Mouse (Mus musculus) induced T-regulatory cell, adult 2 months (primary cell): ENCODE results near the gene Adamtsl4.
"Not testable (repeated sequence)": the region's sequence is repeated elsewhere in the genome, so short reads cannot be mapped to it uniquely, and the experiment has no call there.

Source experiments
- DNase-seq: peaks from one replicate; pipeline ENCODE4 v3.0.0-alpha.2; 2012; ENCODE audit warnings: low read depth

The Adamtsl4 gene

DNA sequence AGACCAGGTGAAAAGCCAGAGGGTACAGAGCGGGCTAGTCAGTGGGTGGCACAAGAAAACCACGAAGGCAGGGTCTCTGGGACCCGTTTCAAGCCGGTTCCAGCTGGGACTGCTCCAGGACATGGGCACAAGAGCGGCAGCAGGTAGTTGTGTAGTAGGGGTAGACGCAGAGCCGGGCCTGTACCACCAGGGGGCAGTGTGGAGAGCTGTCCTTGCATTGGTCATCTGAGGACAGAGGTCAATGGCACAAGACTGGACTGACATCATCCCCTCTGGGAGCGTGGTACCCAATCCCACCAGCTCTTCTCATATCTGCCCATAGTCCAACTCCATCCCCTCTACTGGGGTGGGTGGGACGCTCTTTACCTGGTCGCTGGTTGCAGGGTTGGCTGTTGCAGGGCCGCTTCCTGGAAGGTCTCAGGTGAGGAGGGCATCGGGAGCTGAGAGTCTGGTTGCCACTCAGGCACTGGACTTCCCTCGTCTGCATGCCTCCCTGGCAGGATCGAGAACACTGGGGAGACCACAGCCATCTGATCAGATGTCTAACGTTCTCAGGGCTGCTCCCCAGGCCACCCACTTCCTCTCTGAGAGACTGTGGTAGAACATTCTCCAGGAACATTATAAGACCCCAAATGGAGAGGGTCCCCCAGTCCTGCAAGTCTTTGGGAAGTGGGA is 10.8 kb downstream of the Adamtsl4 start:
- DNase-seq, result peak; percentile 76

DNA sequence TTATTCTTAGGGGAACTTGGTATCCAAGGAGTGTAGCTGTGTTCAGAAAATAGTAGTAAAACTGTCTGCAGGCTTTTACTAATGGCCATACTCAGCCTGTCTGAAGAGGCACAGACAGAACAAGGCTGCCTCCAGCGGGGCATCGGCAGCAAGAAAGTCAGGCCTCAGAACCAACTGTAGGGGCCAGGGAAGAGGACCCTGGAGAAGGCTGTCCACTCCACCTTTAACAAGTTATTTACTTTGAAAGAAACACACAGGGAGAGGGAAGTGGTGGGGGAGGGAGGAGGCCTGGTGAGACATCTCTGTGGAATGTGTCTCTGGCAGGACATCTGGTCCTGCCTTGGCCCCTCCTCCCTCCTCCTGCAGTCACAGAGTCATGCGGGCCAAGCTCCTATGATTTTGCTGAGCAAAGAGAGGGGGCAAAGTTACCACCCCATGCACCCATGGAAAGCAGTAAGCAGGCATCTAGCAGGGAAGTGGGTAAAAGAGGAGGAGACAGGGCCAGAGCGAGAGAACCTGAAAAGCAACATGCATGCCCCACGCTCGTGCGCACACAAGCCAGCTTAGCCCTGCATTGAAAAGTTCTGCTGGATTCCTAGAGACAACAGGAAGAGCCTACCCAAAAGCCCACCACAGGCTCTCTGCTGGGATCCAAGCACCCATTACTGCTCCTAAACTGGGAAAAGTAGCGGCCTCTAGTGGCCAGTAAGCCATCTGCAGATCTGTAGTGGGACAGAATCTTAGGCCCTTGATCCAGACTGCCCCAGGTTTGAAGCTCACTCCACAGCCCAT is 12.2 kb downstream of the Adamtsl4 start:
- DNase-seq, result peak; percentile 85

DNA sequence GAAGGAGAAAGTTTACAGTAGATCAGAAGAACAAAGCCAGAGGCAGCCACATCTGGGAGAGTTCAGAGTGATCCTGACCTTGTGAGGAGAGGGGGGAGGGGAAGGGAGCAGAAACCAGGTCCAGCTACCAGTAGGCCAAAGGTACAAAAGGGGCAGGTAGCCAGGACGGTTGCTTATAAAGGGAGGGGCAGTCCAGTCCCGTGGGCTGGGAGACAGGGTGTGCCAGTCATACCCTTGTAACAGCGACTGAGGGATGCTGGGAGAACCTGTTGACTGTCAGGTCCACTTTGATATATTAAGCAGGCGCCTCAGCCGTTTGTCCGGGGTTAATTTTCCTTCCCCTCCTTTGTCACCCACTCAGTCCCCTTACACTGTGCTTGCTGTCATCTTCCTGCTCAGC is 12.9 kb downstream of the Adamtsl4 start:
- peak; percentile 72 for DNase-seq

DNA sequence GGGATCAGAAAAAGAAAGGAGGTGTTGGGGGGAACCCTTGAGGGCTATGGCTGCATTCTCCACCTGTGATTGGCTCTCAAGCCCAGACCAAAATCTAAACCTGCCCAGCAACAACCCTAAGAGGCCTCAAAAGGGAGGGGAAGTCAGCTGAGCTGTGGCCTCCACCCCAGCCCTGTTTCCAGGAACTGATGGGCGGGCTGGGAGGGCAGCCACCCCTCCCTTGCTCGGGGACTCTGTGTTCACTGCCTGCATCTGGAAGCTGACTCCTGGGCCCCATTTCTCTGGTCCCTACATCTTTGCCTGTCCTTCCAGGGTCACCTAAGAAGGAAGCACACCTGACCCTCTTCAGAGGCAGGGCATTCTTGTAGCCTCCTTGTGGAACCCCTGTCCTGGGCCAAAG is 13.5 kb downstream of the Adamtsl4 start:
- DNase-seq, result peak; percentile 96

DNA sequence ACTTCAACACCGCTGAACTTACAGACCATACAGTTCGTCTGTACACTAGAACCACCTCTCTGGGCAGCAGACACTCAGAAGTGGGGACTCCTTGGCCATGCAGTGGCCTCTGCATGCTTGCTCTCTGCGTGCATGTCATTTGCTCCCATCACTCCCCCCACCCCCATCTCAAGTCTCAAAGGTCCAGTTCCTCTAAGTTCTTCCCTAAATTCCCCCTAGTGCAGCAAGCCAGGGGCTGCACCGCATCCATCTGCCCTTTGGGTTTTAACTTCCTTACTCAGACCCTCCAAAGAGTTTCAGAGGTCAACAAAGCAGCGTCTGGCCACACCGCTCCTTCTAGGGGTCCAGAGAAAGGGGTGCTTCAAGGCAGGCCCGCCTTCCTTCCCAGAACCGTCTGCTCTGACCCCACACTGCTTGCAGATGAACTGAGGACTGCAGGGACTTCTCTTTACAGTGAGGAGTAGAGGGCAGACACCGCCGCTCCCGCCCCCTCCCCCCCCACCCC is 14.0 kb downstream of the Adamtsl4 start:
- no peak for DNase-seq

DNA sequence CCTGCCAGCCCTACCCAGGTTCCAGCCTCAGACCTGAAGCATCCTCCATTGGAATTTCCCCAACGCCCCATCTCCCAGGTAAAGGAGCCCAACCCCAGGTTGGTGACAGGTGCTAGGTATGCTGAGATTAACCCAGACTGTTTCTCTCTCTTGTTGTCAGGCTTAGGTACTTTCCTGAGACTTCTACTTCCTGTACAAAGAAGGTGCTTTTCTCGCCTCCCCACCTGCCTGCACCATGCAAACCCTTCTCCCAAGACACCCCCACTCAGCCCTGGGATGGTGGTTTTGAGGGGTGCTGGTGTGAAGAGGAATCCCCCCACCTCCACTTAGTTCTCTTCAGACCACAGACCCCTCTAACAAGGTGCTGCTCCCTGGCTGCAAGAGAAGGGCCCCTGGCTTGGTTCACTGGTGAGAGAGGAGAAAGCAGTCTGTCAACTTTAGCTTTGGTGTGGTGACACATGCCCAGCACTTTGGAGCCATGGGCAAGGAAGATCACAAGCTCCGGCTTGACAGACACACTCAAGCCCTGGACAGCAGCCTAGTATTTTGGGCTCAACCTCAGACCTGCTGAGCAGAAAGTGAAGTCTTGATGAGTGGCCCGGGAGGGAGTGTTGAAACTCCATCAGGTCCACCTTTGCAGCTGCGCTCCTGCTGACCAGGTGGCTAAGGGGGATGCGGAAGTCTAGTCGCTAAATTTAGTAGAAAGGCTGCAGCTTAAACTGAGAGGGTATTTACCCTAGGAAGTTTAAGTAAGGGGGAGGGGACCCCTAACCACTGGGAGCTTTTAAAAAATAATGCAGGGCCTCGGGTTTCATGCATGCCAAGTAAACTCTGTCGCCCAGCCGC is 14.6 kb downstream of the Adamtsl4 start:
- peak; percentile 93 for DNase-seq

DNA sequence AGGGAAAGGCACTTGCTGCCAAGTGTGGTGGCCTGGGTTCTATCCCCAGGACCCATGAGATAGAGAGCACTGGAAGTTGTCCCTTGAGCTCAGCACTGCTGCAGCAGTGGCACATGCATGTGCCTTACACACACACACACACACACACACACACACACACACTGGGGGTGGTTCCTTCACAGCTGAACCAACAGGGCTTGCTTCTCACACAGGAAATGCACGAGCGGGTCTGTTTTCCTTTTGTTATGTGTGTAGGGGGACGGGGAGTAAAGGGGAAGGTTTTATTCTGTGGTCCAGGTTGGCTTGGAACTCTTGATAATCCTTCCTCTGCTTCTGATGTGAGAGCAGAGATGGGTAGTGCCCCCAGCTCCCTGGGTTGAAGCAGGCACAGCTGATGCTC is 15.3 kb downstream of the Adamtsl4 start:
- peak; percentile 90 for DNase-seq

DNA sequence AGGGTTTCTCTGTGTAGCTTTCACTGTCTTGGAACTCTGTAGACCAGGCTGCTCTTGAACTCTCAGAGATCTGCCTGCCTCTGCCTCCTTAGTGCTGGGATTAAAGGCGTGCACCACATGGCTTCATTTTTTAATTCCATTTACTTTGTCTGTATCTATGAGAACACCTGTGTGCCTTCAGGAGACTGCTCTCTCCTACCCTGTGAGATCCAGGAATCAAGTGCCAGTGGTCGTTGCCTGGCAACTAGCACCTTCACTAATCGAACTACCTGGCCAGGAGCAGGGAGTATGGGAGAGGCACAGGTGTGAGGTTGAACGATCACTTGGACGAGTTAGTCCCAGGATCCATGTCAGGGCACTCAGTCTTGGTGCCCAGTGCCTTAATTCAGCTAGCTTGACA is 16.5 kb downstream of the Adamtsl4 start:
- DNase-seq, result no peak

DNA sequence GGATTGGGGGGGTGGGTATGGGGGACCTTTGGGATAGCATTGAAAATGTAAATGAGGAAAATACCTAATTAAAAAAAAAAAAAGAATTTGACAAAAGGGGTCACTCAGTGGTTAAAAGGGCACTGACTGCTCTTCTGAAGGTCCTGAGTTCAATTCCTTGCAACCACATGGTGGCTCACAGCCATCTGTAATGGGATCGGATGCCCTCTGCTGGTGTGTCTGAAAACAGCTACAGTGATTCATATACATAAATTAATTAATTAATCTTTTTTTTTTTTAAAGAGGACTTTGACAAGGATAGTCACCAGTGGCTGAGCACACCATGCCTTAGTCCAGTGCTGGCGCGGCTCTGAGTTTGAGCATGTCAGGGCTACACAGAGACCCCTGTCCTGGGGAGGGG is 17.3 kb downstream of the Adamtsl4 start:
- DNase-seq, result not testable (repeated sequence)

DNA sequence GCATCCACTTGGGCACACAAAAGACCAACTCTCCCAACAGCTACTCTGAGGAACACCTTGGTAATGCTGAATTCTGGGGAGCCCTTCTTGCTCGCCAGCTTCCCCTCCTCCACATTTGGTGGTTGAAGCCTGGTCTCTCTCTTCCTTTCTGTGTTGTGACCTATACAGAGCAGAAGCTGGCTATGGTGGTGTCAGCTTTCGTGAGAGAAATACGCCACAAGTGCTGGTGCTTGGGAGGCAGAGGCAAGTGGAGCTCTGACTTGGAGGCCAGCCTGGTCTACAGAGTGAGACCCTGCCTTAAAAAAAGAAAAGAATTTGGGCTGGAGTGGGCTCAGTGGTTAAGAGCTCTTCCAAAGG is 18.4 kb downstream of the Adamtsl4 start:
- DNase-seq, result no peak

DNA sequence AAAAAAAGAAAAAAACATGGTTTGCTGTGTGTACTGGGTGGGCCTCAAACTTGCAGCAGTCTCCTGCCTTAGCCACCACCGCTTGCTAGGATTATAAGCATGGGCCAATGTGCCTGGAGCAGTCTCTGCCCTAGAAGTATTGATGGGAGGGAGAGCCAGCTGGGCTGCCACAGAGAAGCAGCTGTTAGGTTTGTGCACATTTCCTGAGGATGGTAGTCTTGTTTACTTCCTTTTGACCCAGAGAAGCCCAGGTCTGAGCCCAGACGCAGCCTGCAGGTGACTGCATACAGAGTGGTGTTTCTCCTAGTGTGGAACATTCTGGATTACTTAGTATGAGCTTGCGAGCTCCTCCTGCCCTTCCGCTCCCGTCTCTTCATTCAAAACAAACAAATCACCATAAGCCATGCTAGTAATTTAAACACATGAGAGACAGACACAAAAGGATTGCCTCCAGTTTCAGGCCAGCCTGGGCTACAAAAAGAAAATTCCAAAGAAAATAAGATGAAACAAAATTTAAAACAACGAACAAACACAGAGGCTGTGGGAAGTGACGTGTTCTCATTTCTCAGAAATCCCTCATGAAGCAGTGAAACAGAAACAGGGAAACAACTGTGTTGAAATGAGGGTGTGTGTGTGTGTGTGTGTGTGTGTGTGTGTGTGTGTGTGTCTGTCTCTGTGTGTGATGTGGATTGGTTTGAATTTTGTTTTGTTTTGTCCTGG is 19.0 kb downstream of the Adamtsl4 start:
- DNase-seq, result peak; percentile 89

DNA sequence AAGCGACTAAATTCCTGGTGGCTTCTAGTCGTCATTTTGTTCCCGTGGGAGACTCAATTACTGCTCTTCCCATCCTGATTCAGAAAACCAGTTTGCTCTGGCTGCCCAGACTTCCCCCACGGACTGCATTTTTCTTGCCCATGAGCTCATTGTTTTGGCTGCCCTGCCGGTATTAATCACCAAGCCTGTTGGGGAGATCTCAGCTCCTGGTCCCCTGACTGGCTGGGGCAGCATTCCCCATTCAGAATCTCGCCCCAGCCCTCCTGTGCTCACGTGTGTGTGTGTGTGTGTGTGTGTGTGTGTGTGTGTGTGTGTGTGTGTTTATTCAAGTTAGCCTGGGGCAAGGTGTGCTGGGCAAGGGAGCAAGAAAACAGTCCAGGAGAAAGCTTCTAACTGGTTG is 19.7 kb downstream of the Adamtsl4 start:
- DNase-seq, result peak; percentile 58

DNA sequence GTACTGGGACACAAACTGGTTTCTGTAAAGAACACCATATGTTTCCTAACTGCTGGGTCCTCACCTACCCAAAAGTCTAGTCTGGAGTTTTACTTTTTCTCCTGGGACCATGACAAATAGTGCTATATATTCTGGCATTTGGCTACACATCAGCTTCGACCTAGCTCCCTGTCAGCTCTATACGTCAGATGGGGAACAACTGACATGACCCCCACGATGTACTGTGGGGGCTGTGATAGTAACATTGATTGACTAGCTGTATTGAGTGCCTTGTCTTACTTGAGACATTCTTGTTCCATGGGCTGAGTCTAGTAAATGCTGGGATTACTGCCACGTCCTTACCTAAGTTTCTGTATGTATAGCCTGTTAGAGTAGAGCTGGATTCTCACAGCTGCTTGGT is 20.2 kb downstream of the Adamtsl4 start:
- peak; percentile 53 for DNase-seq

DNA sequence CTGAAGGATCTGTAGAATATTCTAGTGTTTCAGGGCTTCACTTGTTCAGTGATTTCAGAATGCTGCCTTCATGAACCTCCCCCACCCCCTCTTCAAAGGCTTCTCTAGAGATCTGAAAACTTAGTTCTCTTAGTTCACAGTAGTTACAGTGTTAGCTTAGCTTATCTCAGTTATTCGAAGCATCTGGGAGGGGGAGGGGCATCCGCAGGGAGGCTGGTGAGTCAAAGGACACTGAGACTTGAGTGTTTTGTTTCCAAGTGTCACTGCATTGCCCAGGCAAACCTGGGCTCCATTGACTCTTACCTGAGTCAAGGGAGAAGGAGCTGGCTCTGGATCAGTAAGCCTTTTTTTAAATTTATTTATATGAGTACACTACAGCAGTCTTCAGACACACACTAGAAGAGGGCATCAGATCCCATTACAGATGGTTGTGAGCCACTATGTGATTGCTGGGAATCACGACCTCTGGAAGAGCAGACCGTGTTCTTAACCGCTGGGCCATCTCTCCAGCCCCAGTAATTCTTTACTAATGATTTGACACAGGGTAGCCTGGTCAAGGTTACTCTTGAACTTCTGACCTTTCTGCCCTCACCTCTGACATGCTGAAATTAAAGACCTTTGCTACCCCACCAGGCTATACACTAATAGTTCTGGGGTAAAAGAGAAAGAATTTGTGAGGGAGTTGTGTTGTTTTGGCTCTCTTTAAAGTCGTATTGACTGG is 21.4 kb downstream of the Adamtsl4 start:
- peak; percentile 91 for DNase-seq

DNA sequence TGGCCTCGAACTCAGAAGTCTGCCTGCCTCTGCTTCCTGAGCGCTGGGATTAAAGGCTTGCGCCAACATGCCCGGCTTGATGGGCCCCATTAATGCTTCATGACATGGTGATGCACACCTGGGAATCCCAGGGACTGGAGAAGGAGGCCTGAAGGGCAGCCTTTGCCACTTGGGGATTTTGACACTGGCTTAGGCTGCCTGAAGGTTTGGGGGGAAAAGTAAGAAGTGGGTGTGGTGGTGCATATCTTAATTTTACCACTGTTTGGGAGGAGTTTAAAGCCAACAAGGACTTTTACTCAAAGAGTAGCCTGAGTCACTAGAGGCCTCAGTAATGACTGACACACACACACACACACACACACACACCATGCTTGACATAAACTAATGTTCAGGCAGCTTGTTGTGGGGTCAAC is 22.8 kb downstream of the Adamtsl4 start:
- peak; percentile 58 for DNase-seq

DNA sequence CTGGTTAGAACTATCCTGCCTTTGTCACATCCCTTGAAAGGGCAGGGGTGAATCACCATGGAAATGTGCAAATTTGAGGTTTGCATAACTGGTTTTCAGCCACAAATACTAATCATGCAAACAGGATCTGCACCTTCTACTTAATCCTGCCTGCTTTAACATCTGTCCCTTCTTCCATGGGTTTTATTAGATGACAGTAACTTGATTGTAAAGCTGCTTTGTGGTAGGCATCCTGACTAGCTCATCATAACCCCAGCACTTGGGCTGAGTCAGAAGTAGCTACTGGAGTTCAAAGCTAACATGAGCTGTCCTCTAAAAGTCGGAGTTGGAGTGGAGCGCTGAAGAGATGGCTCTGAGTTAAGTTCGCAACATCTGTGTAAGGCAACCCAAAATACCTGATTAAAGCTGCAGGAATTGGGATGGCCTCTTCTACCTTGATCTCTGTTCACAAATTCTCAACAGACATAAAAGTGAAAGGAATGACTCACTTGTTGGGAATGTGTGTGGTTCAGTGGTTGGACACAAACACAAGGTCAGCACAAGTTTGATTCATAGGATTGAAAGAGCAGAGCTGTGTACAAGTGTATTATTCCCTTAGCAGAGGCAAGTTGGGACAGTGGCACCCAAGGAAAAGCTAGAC is 23.6 kb downstream of the Adamtsl4 start:
- DNase-seq, result peak; percentile 72

DNA sequence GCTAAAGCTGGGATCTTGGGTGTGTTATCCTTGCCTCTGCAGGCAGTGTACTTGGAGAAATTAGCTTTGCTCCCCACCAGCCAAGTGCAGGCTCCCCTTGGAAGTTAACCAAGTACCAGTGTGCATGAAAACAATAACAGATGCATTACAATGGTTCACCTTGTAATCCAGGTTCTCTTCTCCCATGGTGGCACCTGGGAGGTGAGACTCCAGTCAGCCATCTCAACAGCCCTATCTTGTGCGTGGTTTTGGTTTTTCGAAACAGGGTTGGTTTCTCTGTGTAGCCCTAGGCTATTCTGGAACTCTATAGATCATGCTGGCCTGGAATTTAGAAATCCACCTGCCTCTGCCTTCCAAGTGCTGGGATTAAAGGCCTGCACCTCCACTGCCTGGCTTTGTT is 24.2 kb downstream of the Adamtsl4 start:
- DNase-seq, result peak; percentile 40

DNA sequence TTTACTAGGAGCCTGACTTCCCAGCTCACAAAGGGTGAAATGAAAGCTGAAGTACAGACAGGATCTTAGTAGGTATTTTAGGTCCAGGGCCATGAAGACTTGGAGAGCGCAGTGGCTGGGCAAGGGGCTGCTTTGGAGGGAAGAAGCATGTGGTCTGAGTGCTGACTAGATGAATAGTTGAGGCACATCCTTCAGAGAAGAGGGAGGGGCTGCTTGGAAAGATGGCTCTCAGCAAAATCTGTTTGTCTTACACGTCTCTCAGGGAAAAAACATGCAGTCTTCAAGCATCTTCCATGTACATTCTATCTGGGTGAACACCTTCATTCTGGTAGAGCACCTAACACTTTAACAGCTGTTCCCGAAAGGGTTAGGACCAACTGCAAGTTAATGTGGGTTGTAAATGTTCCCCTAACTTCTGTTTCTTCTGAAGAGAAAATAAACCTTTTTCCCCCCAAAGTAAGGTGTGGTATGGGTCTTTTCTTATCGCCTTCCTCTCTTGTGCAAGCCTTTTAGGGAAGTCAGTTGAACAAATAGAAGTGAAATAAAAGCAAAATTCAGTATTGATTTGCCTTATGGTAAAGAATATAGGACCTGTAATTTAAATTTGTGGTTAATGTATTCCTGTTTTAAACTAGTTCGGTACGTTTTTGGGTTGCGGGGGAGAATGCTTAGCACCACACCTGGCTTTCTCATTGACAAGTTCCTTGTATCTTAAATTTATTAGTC is 24.8 kb downstream of the Adamtsl4 start:
- DNase-seq, result peak; percentile 55

DNA sequence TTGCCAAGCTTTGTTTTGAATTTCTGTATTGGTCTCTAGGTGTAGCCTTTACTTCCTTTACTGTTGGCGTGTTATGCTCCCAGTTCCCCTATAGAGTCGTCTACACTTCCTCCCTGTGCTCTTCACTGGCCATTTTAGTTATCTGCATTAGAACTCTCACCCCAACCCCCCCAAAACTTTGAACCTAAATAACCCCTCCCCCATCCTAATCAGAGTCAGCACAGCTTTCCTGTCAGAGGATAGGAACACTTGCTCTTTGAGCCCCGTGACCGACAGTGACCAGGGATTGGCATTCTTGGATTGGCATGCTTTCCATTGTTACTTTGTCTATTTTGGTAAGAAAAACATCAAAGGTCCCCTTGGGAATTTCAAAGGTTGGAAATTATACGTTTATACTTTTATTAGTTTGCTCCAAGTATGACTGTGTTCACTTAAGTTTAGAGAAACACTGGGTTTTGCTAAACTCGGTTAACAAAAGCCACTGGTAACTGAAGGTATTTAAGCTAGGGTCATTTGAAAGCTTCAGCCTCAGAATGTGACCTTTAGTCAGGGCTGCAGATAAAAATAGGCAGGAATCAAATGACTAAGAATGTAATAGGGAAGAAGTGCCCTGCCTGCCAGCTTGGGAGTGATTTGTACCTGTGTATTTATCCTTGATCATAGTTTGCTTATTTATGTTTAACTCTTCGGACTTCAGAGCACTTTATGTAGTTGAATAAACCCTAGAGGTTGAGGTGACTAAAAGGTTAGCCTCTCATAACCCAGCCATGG is 25.6 kb downstream of the Adamtsl4 start:
- peak; percentile 59 for DNase-seq
